Mouse (Mus musculus) limb, embryonic 10.5 days (tissue): ENCODE data around the gene Psen2. TPM values are rescaled to one million over a fixed set of nuclear protein-coding genes. Genes with fewer than 3 reads are reported as not detected.

Experiments
- DNase-seq: peaks from one replicate; pipeline ENCODE4 v3.0.0-alpha.2; 2017; ENCODE audit warnings: low spot score
- H3K27ac ChIP-seq: fragments of 300-500 bp; sonication (generic); 2 replicates; pipeline ENCODE4 v1.5.1; 2016; ENCODE audit warnings: mild to moderate bottlenecking
- H3K27me3 ChIP-seq: fragments of 300-500 bp; sonication (generic); 2 replicates; pipeline ENCODE4 v1.6.1; 2016; ENCODE audit warnings: low read depth, mild to moderate bottlenecking; ENCODE audit not compliant: poor library complexity, severe bottlenecking
- H3K36me3 ChIP-seq: fragments of 300-500 bp; sonication (generic); 2 replicates; pipeline ENCODE4 v1.6.1; 2016; ENCODE audit warnings: mild to moderate bottlenecking, moderate library complexity
- H3K4me1 ChIP-seq: fragments of 300-500 bp; sonication (generic); 2 replicates; pipeline ENCODE4 v1.6.1; 2016
- H3K4me3 ChIP-seq: fragments of 300-500 bp; sonication (generic); 2 replicates; pipeline ENCODE4 v1.5.1; 2016; ENCODE audit warnings: mild to moderate bottlenecking, moderate library complexity
- H3K9me3 ChIP-seq: fragments of 300-500 bp; sonication (generic); replicated peaks from 2 replicates; pipeline ENCODE4 v1.6.1; 2016; ENCODE audit warnings: mild to moderate bottlenecking
- WGBS: fragments of 180-500 bp; shearing (Covaris S2); methylation state at CpG from one replicate; pipeline ENCODE4 v1.1.7; 2016; 5-methylcytosine and 5-hydroxymethylcytosine counted together
- polyA plus RNA-seq: library from polyadenylated mRNA; unstranded; fragments of >200 nt; fragmentation: Nextera tagmentation; extraction: Ambion mirVana; gene quantifications from 2 replicates; pipeline ENCODE4 v1.2.1, GENCODE M21; 2016

Gene Psen2
- polyA plus RNA-seq, 1 experiment from 2014 or later: 7.1 TPM

DNA sequence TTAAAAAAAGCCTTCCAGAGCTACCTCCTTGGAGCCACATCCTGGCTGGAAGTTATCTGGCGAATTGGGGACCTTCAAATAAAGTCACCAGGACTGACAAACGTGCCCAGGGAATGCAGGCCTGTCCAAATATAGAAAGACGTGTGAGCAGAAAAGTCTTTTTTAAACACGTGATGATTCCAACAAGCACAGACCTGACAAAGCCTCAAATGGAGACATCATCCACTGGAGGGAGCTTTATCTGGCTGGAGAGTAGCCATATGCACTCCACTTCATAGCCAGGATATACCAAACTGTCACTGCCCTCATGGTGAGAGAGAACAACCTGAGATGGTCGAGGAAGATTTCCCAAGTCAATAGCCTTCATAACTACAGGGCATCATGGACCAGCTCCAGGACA is 77.4 kb downstream of the Psen2 start:
- Histone ChIP-seq H3K9me3 (no peaks in the 10 kb centered on the region), H3K4me3 (no peak overlapping the region), H3K27me3 (no peaks in the 10 kb centered on the region), H3K27ac (no peak overlapping the region), H3K36me3 (no peaks in the 10 kb centered on the region), H3K4me1 (no peaks in the 10 kb centered on the region)
- no peak for DNase-seq
- WGBS: 75% methylated on average over 5 of the region's 5 CpGs

DNA sequence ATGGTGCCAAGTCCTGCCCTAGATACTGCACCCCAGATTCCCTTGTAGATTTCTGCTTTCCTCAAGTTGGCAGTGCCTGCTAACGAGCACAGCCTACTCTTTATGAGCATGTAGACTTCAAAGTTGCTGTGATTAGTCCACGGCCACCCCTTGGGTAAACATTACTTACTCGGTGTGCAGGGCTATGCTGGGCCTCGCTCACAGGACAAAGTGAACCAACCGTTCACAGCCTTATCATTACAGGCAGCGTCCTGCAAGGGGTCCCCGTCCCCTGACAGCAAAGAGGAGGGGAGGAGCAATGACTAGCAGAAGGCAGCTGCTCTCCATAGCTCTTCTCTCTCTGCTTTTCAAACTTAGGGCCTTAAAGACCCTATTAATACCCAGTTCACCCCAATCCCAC is 78.5 kb downstream of the Psen2 start:
- Histone ChIP-seq H3K4me1 (no peaks in the 10 kb centered on the region), H3K9me3 (no peaks in the 10 kb centered on the region), H3K27ac (no peak overlapping the region), H3K36me3 (no peaks in the 10 kb centered on the region), H3K27me3 (no peaks in the 10 kb centered on the region), H3K4me3 (no peak overlapping the region)
- 49% methylated on average over 7 of the region's 7 CpGs for WGBS
- DNase-seq: no peak

GRCm38 (mm10) chr1:180183525-180184159 is 79.6 kb downstream of the Psen2 start:
- H3K9me3 ChIP-seq: no peaks in the 10 kb centered on the region
- H3K27ac ChIP-seq: no peak overlapping the region
- H3K4me3 ChIP-seq: no peak overlapping the region
- DNase-seq: no peak
- no peaks in the 10 kb centered on the region for H3K27me3 ChIP-seq
- 92% methylated on average over 6 of the region's 6 CpGs for WGBS
- no peaks in the 10 kb centered on the region for H3K4me1 ChIP-seq
- H3K36me3 ChIP-seq: no peaks in the 10 kb centered on the region

GRCm38 (mm10) chr1:180182731-180183130 is 80.5 kb downstream of the Psen2 start:
- H3K27ac ChIP-seq: no peak overlapping the region
- no peaks in the 10 kb centered on the region for H3K36me3 ChIP-seq
- no peak for DNase-seq
- no peaks in the 10 kb centered on the region for H3K9me3 ChIP-seq
- no peak overlapping the region for H3K4me3 ChIP-seq
- no peaks in the 10 kb centered on the region for H3K4me1 ChIP-seq
- no peaks in the 10 kb centered on the region for H3K27me3 ChIP-seq
- 76% methylated on average over 3 of the region's 3 CpGs for WGBS

- WGBS: 88% methylated on average over 9 of the region's 9 CpGs
- H3K27ac ChIP-seq: no peak overlapping the region
These were observed 81.3 kb downstream of the Psen2 start for GRCm38 (mm10) chr1:180181966-180182319.

GRCm38 (mm10) chr1:180181304-180181965 is 81.8 kb downstream of the Psen2 start:
- Histone ChIP-seq H3K27me3 (no peaks in the 10 kb centered on the region), H3K4me1 (no peaks in the 10 kb centered on the region), H3K9me3 (no peaks in the 10 kb centered on the region), H3K36me3 (no peaks in the 10 kb centered on the region), H3K4me3 (no peak overlapping the region), H3K27ac (no peak overlapping the region)
- no peak for DNase-seq
- WGBS: 86% methylated on average over 7 of the region's 7 CpGs

More at GRCm38 (mm10) chr1:180181966-180182319, 81.3 kb downstream of the Psen2 start:
- H3K4me1 ChIP-seq: no peaks in the 10 kb centered on the region
- no peak for DNase-seq
- no peaks in the 10 kb centered on the region for H3K36me3 ChIP-seq
- H3K27me3 ChIP-seq: no peaks in the 10 kb centered on the region
- H3K4me3 ChIP-seq: no peak overlapping the region
- H3K9me3 ChIP-seq: no peaks in the 10 kb centered on the region

- no peaks in the 10 kb centered on the region for H3K9me3 ChIP-seq
- no peak overlapping the region for H3K27ac ChIP-seq
- H3K27me3 ChIP-seq: no peaks in the 10 kb centered on the region
- DNase-seq: no peak
- WGBS: 89% methylated on average over 2 of the region's 2 CpGs
- H3K36me3 ChIP-seq: no peaks in the 10 kb centered on the region
- H3K4me1 ChIP-seq: no peaks in the 10 kb centered on the region
- H3K4me3 ChIP-seq: no peak overlapping the region
These were observed 83.4 kb downstream of the Psen2 start for GRCm38 (mm10) chr1:180179840-180180239.

DNA sequence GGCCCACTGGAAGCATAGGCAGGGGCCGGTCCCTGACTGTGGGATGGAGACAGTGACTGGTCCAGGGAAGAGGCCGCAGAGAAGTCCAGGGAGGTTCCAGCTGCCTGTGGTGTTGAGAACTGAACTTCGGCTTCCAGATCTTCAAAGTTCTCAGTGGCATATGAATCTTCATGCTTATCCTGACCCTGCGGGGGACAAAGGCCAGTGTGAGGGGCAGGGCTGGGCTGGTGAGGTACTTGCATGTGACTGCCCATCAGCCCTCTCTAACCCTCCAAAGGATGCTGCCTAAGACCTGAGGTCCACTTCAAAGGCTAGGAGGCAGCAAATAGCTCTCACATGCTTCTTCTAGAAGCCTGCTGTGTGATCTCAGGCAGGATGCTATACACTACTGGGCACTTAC is 84.1 kb downstream of the Psen2 start:
- no peak overlapping the region for H3K27ac ChIP-seq
- no peaks in the 10 kb centered on the region for H3K4me1 ChIP-seq
- H3K4me3 ChIP-seq: no peak overlapping the region
- no peaks in the 10 kb centered on the region for H3K27me3 ChIP-seq
- no peaks in the 10 kb centered on the region for H3K36me3 ChIP-seq
- WGBS: 95% methylated on average over 4 of the region's 4 CpGs
- DNase-seq: no peak
- no peaks in the 10 kb centered on the region for H3K9me3 ChIP-seq

DNA sequence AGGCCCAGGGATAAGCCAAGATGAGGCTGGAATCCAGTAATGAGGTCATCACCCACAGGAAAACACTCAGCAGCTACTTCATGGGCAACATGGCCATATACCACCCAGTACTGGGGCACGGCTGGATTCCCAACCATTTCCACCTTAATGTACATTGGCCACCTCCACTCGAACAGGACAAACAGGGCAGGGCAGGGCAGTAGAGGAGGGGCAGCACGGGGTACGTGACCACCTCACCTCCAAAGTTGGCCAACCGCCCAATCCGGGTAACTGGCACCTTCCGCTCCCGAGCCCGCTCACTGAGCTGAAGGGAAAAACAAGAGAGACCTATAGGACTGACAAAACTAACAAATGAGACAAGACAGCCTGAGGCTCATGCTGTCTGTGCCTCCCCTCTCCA is 84.9 kb downstream of the Psen2 start:
- no peak overlapping the region for H3K27ac ChIP-seq
- no peaks in the 10 kb centered on the region for H3K36me3 ChIP-seq
- H3K4me1 ChIP-seq: no peaks in the 10 kb centered on the region
- no peak for DNase-seq
- no peaks in the 10 kb centered on the region for H3K27me3 ChIP-seq
- WGBS: 95% methylated on average over 9 of the region's 9 CpGs
- H3K4me3 ChIP-seq: no peak overlapping the region
- H3K9me3 ChIP-seq: no peaks in the 10 kb centered on the region

Other genes with a start within 250 kb of the Psen2 start
- gene Coq8a, start 63.8 kb downstream of the Psen2 start, polyA plus RNA-seq: 2.1 and 2.4 TPM in 2 replicates
- 6.2 and 10.1 TPM in 2 replicates for gene Itpkb, start 67.0 kb upstream of the Psen2 start, polyA plus RNA-seq
- gene Stum, start 220.1 kb upstream of the Psen2 start, polyA plus RNA-seq: 0.39 and 0.60 TPM in 2 replicates